Mouse (Mus musculus) C2C12 (cell line): ENCODE results near the gene Ank2. TPM values are rescaled to one million over a fixed set of nuclear protein-coding genes. Genes with fewer than 3 reads are reported as not detected.

Source experiments
- H3K27me3 ChIP-seq: one replicate; pipeline ENCODE4 v1.6.1; 2011; ENCODE audit not compliant: control insufficient read depth, insufficient read depth, insufficient read length
- H3K36me3 ChIP-seq: one replicate; pipeline ENCODE4 v1.6.1; 2011; ENCODE audit not compliant: control insufficient read depth, insufficient read depth
- H3K4me3 ChIP-seq: one replicate; pipeline ENCODE4 v1.5.1; 2011; ENCODE audit warnings: mild to moderate bottlenecking, control low read depth; ENCODE audit not compliant: poor library complexity, insufficient read depth, severe bottlenecking
- H3K79me2 ChIP-seq: one replicate; pipeline ENCODE4 v1.6.1; 2011; ENCODE audit not compliant: control insufficient read depth, insufficient read depth
- H3K79me3 ChIP-seq: one replicate; pipeline ENCODE4 v1.6.1; 2011; ENCODE audit warnings: low read depth, control low read depth
- H3ac ChIP-seq: one replicate; pipeline ENCODE3; 2011; ENCODE audit warnings: low read depth; ENCODE audit not compliant: control insufficient read depth, insufficient read length
- CEBPB ChIP-seq: IDR thresholded peaks from one replicate; pipeline ENCODE4 v1.6.1; 2011; ENCODE audit warnings: low read depth, mild to moderate bottlenecking, control low read depth, moderate library complexity
- CTCF ChIP-seq: IDR thresholded peaks from one replicate; pipeline ENCODE4 v1.5.1; 2011; ENCODE audit not compliant: control insufficient read depth, insufficient read depth, insufficient read length
- FOSL1 ChIP-seq: IDR thresholded peaks from one replicate; pipeline ENCODE4 v1.8.0; 2011; ENCODE audit warnings: mild to moderate bottlenecking, low read length; ENCODE audit not compliant: poor library complexity, insufficient read depth, severe bottlenecking
- MAX ChIP-seq: IDR thresholded peaks from one replicate; pipeline ENCODE4 v1.6.1; 2011; ENCODE audit warnings: mild to moderate bottlenecking, control low read depth
- MYOD1 ChIP-seq: IDR thresholded peaks from one replicate; pipeline ENCODE4 v1.6.1; 2011; ENCODE audit warnings: low read depth; ENCODE audit not compliant: control insufficient read depth, insufficient read length
- MYOG ChIP-seq: IDR thresholded peaks from one replicate; pipeline ENCODE4 v1.6.1; 2011; ENCODE audit not compliant: control insufficient read depth, insufficient read length; ENCODE audit errors: extremely low read depth
- USF1 ChIP-seq: IDR thresholded peaks from one replicate; pipeline ENCODE4 v1.6.1; 2011; ENCODE audit warnings: low read depth, mild to moderate bottlenecking, control low read depth, moderate library complexity
- polyA plus RNA-seq: library from polyadenylated mRNA; unstranded; fragments of >200 nt; fragmentation: generic; extraction: Trizol; gene quantifications from one replicate; pipeline ENCODE4 v1.2.1, GENCODE M21; 2012; ENCODE audit warnings: missing spikeins

Gene Ank2
- polyA plus RNA-seq, 1 experiment: 3.5 TPM

GRCm38 (mm10) chr3:127428527-127428926 lies 70.6 kb downstream of the Ank2 start:
- Histone ChIP-seq H3K79me3 (no peaks in the 10 kb centered on the region), H3K36me3 (no peaks in the 10 kb centered on the region), H3K27me3 (no peaks in the 10 kb centered on the region), H3K79me2 (no peaks in the 10 kb centered on the region), H3K4me3 (no peak overlapping the region), H3ac (no peak overlapping the region)
- no peak for TF ChIP-seq CEBPB

DNA sequence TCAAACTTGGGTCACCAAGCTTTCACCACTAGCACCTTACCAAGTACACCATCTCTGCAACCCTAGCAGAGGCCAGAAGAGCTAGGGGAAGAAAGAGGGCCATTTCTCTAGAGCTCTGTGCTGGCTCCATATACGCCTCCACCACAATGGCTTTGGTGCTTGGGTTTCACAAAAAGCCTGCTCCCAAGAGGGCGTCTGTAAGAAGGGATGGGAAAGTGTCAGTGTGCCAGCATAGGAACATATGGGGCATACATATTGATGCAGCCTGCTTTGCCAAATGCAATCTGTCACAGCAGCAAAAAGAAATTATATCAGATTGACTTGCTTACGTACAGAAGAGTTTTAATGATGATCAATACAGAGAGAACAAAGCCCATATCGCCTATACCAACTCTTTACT lies 82.2 kb downstream of the Ank2 start:
- Histone ChIP-seq H3K36me3 (no peaks in the 10 kb centered on the region), H3ac (no peak overlapping the region), H3K79me3 (no peaks in the 10 kb centered on the region), H3K27me3 (no peaks in the 10 kb centered on the region), H3K4me3 (no peak overlapping the region), H3K79me2 (no peaks in the 10 kb centered on the region)
- TF ChIP-seq CTCF: no peak
- TF ChIP-seq USF1: no peak
- no peak for TF ChIP-seq MYOD1
- no peak for TF ChIP-seq MYOG
- TF ChIP-seq MAX: no peak
- no peak for TF ChIP-seq FOSL1
- no peak for TF ChIP-seq CEBPB

DNA sequence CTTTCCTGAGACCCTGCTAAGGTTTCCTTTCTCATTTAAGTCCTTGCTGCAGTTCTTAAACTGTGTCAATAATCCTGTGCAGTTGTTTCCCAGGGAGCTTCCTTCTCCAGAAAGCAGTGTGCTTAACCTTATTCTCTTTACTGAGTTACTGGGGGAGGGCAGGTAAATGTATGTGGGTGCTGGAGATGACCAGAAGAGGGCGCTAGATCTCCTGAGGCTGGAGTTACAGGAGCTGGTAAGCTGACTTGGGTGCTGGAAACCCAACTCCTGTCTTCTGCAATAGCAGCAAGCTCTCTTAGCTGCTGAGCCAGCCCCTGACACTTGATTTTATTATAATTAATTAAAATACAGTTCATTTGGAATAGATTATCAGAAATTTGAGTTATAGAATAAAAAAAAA lies 84.7 kb downstream of the Ank2 start:
- H3K79me3 ChIP-seq: no peaks in the 10 kb centered on the region
- H3ac ChIP-seq: no peak overlapping the region
- no peaks in the 10 kb centered on the region for H3K27me3 ChIP-seq
- H3K36me3 ChIP-seq: no peaks in the 10 kb centered on the region
- no peaks in the 10 kb centered on the region for H3K79me2 ChIP-seq
- no peak overlapping the region for H3K4me3 ChIP-seq
- TF ChIP-seq MAX (no peak), FOSL1 (no peak), MYOG (no peak)

GRCm38 (mm10) chr3:127408684-127409550 lies 90.2 kb downstream of the Ank2 start:
- Histone ChIP-seq H3K79me3 (no peaks in the 10 kb centered on the region), H3K79me2 (no peaks in the 10 kb centered on the region), H3K36me3 (no peaks in the 10 kb centered on the region), H3ac (peak overlapping the region; percentile 19), H3K4me3 (no peak overlapping the region), H3K27me3 (no peaks in the 10 kb centered on the region)
- TF ChIP-seq MYOG (no peak), USF1 (peak; percentile 53), CEBPB (peak; percentile 17)

GRCm38 (mm10) chr3:127407868-127408574 lies 91.1 kb downstream of the Ank2 start:
- Histone ChIP-seq H3K4me3 (no peak overlapping the region), H3K27me3 (no peaks in the 10 kb centered on the region), H3ac (peak overlapping the region; percentile 57), H3K36me3 (no peaks in the 10 kb centered on the region), H3K79me3 (no peaks in the 10 kb centered on the region), H3K79me2 (no peaks in the 10 kb centered on the region)
- TF ChIP-seq CTCF: no peak
- no peak for TF ChIP-seq FOSL1
- no peak for TF ChIP-seq CEBPB
- TF ChIP-seq MYOG: no peak
- no peak for TF ChIP-seq USF1
- no peak for TF ChIP-seq MYOD1
- no peak for TF ChIP-seq MAX

GRCm38 (mm10) chr3:127406883-127407282 lies 92.3 kb downstream of the Ank2 start:
- H3K79me3 ChIP-seq: no peaks in the 10 kb centered on the region
- H3K4me3 ChIP-seq: no peak overlapping the region
- no peaks in the 10 kb centered on the region for H3K79me2 ChIP-seq
- no peaks in the 10 kb centered on the region for H3K36me3 ChIP-seq
- TF ChIP-seq CEBPB (no peak), MYOD1 (no peak), FOSL1 (no peak), MAX (no peak)
- H3K27me3 ChIP-seq: no peaks in the 10 kb centered on the region
- H3ac ChIP-seq: no peak overlapping the region
